Mouse (Mus musculus): ENCODE measurements at regions not wholly inside any gene's neighbourhood (a gene's known extent, or its start where the extent isn't known, plus 50 kb on each side); places are given as distances from the start of the nearest gene placed in this dataset.

DNA sequence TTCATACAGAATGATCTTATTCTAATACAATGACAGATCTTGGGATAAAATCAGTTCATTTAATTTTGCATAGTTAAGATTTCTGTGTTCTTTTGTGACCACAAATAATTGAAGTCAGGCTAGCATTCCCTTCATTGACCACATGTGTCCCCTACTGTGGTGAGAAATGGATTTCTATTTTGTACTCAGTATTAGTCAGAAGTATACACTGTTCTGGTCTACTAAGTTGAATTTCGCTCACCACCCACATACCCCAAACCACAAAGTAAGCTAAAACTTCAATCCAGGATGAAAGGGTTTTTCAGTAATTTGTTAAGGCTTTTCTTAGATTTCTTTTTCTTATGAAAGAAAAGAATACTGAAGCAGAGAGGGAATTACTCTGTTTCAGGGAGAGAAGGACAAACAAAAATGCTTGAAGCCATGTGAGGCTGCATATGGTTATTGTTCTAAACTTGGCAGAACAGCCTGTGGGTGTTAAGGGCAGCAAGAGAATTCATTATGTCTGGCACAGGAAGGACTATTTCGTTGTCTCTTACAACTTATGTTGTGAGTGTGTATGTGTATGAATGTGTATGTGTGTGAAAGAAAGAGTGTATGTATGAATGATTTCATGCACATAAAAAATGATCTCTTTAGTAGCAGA, 928.3 kb downstream of the Robo2 start:
- Histone ChIP-seq H3K4me1 (replicated peaks; ENCODE audit: control insufficient read depth in 2 of 2, insufficient read depth in 2 of 2, low read length in 1 of 2) (no peaks in the 10 kb centered on the region), H3K4me3 (ENCODE audit: insufficient read depth in 1 of 2, low read depth in 2 of 2, low read length in 2 of 2) (no peak overlapping the region), H3K4me2 (ENCODE audit: low read depth) (no peak overlapping the region), H3K9me3 (ENCODE audit: control insufficient read depth, low read length) (no peaks in the 10 kb centered on the region), H3K27me3 (ENCODE audit: control insufficient read depth, insufficient read depth, low read length) (no peaks in the 10 kb centered on the region), H3K36me3 (replicated peaks; ENCODE audit: control insufficient read depth, insufficient read depth, low read depth) (no peaks in the 10 kb centered on the region), H3K27ac (no peak overlapping the region), H3K9ac (replicated peaks) (no peak overlapping the region)
- ATAC-seq (ENCODE audit: insufficient read depth) (no peak), DNase-seq (ENCODE audit: low read depth in 3 of 3, low spot score in 3 of 3) (no peak)
- TF ChIP-seq EP300 (IDR thresholded peaks at IDR 0.05; ENCODE audit: low read depth) = no peak
- no peak for TF ChIP-seq CTCF (IDR thresholded peaks at IDR 0.05; ENCODE audit: low read depth)
- 41% methylated on average over 2 of the region's 2 CpGs for WGBS (ENCODE audit: insufficient replicate concordance)

DNA sequence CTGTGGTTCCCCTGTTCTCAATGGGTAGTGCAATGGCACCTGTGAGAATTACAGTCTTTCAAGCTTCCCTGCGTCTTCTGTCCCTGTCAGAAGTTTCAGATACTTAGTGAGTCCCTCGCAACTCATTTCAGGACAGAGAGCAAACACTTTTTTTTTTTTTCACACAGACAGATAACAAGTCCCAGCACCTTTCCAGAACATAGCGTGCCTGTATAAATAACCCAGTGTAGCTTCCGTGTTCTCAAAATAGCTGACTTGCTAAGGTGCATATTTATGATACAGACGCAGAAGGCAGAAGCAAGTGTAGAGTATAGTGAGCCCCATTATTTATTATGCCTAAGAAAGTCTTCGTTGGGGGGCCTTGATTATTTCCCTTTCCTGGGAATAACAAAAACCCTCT, 929.4 kb downstream of the Robo2 start:
- DNase-seq (ENCODE audit: low read depth in 3 of 3, low spot score in 3 of 3) (no peak), ATAC-seq (ENCODE audit: insufficient read depth) (no peak)
- no peak for TF ChIP-seq CTCF (IDR thresholded peaks at IDR 0.05; ENCODE audit: low read depth)
- no peak for TF ChIP-seq EP300 (IDR thresholded peaks at IDR 0.05; ENCODE audit: low read depth)
- Histone ChIP-seq H3K4me2 (ENCODE audit: low read depth) (no peak overlapping the region), H3K27ac (no peak overlapping the region), H3K4me1 (replicated peaks; ENCODE audit: control insufficient read depth in 2 of 2, insufficient read depth in 2 of 2, low read length in 1 of 2) (no peaks in the 10 kb centered on the region), H3K9me3 (ENCODE audit: control insufficient read depth, low read length) (no peaks in the 10 kb centered on the region), H3K27me3 (ENCODE audit: control insufficient read depth, insufficient read depth, low read length) (no peaks in the 10 kb centered on the region), H3K9ac (replicated peaks) (no peak overlapping the region), H3K4me3 (ENCODE audit: insufficient read depth in 1 of 2, low read depth in 2 of 2, low read length in 2 of 2) (no peak overlapping the region), H3K36me3 (replicated peaks; ENCODE audit: control insufficient read depth, insufficient read depth, low read depth) (no peaks in the 10 kb centered on the region)
- WGBS (ENCODE audit: insufficient replicate concordance) = 61% methylated on average over 6 of the region's 6 CpGs

DNA sequence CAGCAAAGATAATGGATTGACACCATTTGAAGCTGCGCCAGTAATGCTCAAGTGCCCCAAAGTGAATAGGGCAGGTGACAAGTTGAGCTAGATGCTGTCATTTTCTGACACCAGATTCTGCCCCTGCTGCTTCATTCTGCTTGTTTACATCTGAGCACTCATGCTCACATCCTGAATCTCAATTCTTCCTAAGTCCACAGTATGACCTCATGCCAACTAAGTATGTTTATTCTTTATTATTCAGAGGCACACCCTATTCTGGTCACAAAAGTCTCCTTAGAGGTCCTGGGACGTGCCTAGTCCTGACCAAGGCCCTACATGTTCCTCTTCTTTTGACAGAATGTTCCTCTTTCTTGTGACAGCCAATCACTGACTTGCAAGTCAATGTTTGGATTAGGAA, 938.1 kb downstream of the Robo2 start:
- Histone ChIP-seq H3K9ac (replicated peaks) (no peak overlapping the region), H3K27ac (no peak overlapping the region), H3K4me1 (replicated peaks; ENCODE audit: control insufficient read depth in 2 of 2, insufficient read depth in 2 of 2, low read length in 1 of 2) (no peaks in the 10 kb centered on the region), H3K36me3 (replicated peaks; ENCODE audit: control insufficient read depth, insufficient read depth, low read depth) (no peaks in the 10 kb centered on the region), H3K4me2 (ENCODE audit: low read depth) (no peak overlapping the region), H3K27me3 (ENCODE audit: control insufficient read depth, insufficient read depth, low read length) (no peaks in the 10 kb centered on the region), H3K9me3 (ENCODE audit: control insufficient read depth, low read length) (no peaks in the 10 kb centered on the region), H3K4me3 (ENCODE audit: insufficient read depth in 1 of 2, low read depth in 2 of 2, low read length in 2 of 2) (no peak overlapping the region)
- DNase-seq (ENCODE audit: low read depth in 3 of 3, low spot score in 3 of 3) (no peak), ATAC-seq (ENCODE audit: insufficient read depth) (no peak)
- no peak for TF ChIP-seq CTCF (IDR thresholded peaks at IDR 0.05; ENCODE audit: low read depth)
- TF ChIP-seq EP300 (IDR thresholded peaks at IDR 0.05; ENCODE audit: low read depth) = no peak
- WGBS (ENCODE audit: insufficient replicate concordance) = 28% methylated on average over 2 of the region's 2 CpGs

DNA sequence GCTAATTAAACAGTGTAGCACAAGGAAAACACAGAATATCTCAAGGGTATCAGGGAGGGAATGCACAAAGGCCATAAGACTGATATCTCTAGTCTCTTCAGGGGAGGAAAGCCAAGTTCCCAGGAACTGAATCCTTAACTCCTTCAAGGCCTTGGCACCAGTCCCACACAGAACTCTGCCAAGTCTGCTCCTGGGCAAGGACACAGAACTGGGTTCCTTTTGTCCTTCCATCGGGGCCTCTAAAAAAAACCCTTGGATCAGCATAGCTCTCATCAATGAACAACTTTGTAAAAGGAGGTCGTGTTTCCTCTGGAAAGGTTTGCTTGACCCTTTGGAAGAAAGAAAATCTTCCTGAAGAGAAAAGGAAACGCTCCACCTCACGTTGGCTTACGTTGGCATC, 940.1 kb downstream of the Robo2 start:
- Histone ChIP-seq H3K4me3 (ENCODE audit: insufficient read depth in 1 of 2, low read depth in 2 of 2, low read length in 2 of 2) (no peak overlapping the region), H3K27me3 (ENCODE audit: control insufficient read depth, insufficient read depth, low read length) (no peaks in the 10 kb centered on the region), H3K27ac (no peak overlapping the region), H3K9me3 (ENCODE audit: control insufficient read depth, low read length) (no peaks in the 10 kb centered on the region), H3K36me3 (replicated peaks; ENCODE audit: control insufficient read depth, insufficient read depth, low read depth) (no peaks in the 10 kb centered on the region), H3K4me2 (ENCODE audit: low read depth) (no peak overlapping the region), H3K4me1 (replicated peaks; ENCODE audit: control insufficient read depth in 2 of 2, insufficient read depth in 2 of 2, low read length in 1 of 2) (no peaks in the 10 kb centered on the region), H3K9ac (replicated peaks) (no peak overlapping the region)
- 53% methylated on average over 5 of the region's 5 CpGs for WGBS (ENCODE audit: insufficient replicate concordance)
- DNase-seq (ENCODE audit: low read depth in 3 of 3, low spot score in 3 of 3) (no peak), ATAC-seq (ENCODE audit: insufficient read depth) (no peak)
- TF ChIP-seq EP300 (IDR thresholded peaks at IDR 0.05; ENCODE audit: low read depth) = no peak
- TF ChIP-seq CTCF (IDR thresholded peaks at IDR 0.05; ENCODE audit: low read depth) = no peak

DNA sequence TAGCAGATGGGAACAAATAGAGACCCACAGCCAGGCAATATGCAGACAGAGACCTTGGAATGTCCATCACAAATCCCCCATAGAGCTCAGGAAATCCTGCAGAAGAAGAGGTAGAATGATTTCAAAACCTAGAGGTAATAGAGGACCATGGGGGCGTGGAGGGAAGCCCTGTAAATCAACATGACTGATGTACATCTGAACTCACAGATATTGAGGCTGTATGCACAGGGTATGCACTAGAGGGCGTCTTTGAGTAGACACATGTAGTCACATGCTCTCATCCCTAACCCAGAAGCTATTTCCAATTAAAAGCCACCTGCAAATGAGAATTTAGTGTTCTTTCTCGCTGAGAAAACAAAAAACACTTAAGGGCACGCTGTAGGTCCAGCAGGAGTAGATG, 941.1 kb downstream of the Robo2 start:
- Histone ChIP-seq H3K4me3 (ENCODE audit: insufficient read depth in 1 of 2, low read depth in 2 of 2, low read length in 2 of 2) (no peak overlapping the region), H3K36me3 (replicated peaks; ENCODE audit: control insufficient read depth, insufficient read depth, low read depth) (no peaks in the 10 kb centered on the region), H3K4me1 (replicated peaks; ENCODE audit: control insufficient read depth in 2 of 2, insufficient read depth in 2 of 2, low read length in 1 of 2) (no peaks in the 10 kb centered on the region), H3K4me2 (ENCODE audit: low read depth) (no peak overlapping the region), H3K27me3 (ENCODE audit: control insufficient read depth, insufficient read depth, low read length) (no peaks in the 10 kb centered on the region), H3K9me3 (ENCODE audit: control insufficient read depth, low read length) (no peaks in the 10 kb centered on the region), H3K9ac (replicated peaks) (no peak overlapping the region), H3K27ac (no peak overlapping the region)
- DNase-seq (ENCODE audit: low read depth in 3 of 3, low spot score in 3 of 3) (no peak), ATAC-seq (ENCODE audit: insufficient read depth) (no peak)
- WGBS (ENCODE audit: insufficient replicate concordance) = 34% methylated on average over 4 of the region's 4 CpGs
- no peak for TF ChIP-seq CTCF (IDR thresholded peaks at IDR 0.05; ENCODE audit: low read depth)
- TF ChIP-seq EP300 (IDR thresholded peaks at IDR 0.05; ENCODE audit: low read depth) = no peak

Measured in liver, embryonic 14.5 days (tissue).